Mouse (Mus musculus) megakaryocyte progenitor cell, adult 5-6 weeks (primary cell): Measurements from ENCODE around the gene Cachd1. TPM values are rescaled to one million over a fixed set of nuclear protein-coding genes. Genes with fewer than 3 reads are reported as not detected.

Source experiments
- ATAC-seq: replicated peaks from 2 replicates; pipeline ENCODE4 v1.8.0; 2016; ENCODE audit warnings: mild to moderate bottlenecking, moderate TSS enrichment, inconsistent platforms; ENCODE audit not compliant: poor library complexity
- total RNA-seq, 2 experiments: library from RNA; stranded (forward) in 1 of 2; stranded (reverse) in 1 of 2; fragments of 157-497, 149-512 nt in 1 of 2; fragments of 200-1000 nt in 1 of 2; gene quantifications; 2 replicates each; pipeline versions ENCODE4 v1.2.3 to v1.2.4; 2015 to 2017

Cachd1 gene
- total RNA-seq, 2 experiments from 2014 or later, result 0.08 to 4.2 TPM

- no peak for ATAC-seq
Measured at GRCm38 (mm10) chr4:100915093-100915492, 138.6 kb downstream of the Cachd1 start.

DNA sequence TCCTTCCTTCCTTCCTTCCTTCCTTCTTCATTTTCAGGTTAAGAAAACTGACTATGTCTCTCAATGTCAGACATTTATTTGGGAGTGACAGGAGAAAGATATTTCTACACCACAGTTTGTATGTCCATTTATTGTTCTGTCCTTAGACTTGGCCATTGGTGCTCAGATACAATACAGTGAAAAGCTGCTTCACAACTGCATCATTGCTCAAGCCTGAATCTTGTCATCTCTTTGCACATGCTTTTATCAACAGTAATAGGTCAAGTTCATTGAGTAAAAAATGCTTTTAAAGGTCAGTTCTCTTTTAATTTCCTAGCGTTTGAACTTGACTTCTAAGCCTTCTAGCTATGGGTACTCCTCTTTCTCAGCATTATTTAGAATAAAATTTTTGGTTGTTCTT lies 141.0 kb downstream of the Cachd1 start:
- ATAC-seq, result no peak

GRCm38 (mm10) chr4:100920413-100920812 lies 143.9 kb downstream of the Cachd1 start:
- ATAC-seq, result no peak

GRCm38 (mm10) chr4:100922816-100923554 lies 146.5 kb downstream of the Cachd1 start:
- no peak for ATAC-seq

DNA sequence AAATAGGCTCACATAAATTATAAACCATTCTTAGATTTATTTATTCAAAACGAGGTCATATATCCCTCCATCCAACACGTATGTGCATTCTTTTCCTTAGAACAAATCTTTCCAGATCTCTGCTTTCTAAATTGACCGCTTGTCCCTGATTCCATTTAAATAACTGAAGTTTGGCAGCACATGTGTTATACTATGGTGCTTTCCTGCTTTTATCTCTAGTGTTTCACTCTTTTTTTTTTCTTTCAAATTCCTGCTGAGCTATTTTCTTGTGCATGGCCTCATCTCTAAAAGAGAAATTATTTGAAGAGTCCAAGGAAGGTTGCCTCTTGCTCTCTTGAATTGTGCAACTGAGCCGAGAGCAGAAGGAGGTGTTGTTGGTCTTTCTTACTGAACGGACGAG lies 147.1 kb downstream of the Cachd1 start:
- ATAC-seq, result no peak

DNA sequence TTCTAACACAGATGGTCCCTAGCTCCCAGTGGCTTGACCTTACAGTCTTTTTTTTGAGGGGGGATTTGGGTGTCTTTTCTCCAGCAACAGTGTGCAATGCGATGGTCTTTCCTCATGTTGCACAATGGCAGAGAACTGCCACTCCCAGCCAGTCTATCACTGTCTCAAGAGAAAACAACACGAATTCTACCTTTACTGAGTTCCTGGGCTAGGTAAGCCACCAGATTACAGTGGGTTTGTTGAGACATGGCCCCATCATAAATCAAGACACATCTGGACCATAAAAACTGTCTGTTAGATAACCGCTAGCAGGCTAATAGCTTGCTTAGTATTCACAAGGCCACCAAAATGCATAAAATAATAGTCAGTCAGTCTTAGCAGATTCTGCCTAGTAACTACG lies 147.8 kb downstream of the Cachd1 start:
- ATAC-seq, result no peak

DNA sequence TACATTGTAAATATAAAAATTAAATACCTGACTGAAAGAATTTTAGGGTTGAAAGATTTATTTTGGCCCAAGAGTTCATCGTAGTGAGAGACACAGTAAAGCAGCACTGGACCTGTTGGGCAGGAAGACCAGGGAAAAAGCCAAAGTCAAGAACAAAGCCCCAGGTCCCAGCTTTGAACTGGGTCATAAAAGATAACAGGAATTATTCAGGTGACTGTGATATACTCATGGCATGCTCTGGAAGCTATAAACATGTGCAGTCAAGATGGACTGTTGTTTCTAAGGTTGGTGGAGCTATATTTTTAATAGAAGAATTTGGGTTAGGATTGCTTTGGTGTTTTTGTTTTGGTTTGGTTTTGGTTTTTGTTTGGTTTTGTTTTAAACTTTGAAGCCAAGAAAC lies 148.7 kb downstream of the Cachd1 start:
- no peak for ATAC-seq

DNA sequence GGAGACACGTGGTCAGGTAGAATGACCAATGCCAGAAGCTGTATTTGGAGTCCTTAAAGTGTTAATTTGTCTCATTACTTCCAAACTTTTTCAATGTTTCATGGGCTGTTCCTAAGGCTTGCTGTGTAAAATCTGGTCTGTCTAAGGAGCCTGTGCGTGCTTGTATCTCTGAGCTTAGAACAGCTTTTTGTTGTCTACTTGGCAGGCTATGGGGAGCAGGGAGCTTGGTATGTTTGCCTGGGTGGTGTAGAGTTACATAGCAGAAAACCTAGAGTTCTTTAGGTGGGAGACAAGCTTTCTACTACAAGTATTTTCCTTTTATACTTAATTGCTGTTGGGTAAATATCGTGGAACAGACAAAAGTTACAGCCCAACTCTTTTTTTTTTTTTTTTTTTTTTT lies 150.1 kb downstream of the Cachd1 start:
- no peak for ATAC-seq

DNA sequence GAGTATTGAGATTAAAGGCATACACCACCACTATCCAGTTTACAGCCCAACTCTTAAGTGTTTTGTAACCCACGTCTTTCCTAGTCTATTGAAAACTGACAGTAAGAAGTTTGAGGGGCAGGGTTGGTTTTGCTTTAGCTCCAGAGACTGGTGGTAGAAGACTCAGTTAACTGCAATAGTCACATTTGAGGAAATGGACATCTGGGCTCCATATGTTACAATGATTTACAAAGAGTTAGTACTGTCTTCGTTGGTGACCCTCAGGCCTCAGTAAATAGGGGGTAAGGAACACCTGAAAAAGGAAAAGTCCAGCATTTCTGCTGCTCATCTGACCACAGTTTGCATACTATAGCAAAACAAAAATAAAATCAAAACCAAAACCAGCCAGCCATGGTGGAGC lies 150.6 kb downstream of the Cachd1 start:
- ATAC-seq, result no peak

DNA sequence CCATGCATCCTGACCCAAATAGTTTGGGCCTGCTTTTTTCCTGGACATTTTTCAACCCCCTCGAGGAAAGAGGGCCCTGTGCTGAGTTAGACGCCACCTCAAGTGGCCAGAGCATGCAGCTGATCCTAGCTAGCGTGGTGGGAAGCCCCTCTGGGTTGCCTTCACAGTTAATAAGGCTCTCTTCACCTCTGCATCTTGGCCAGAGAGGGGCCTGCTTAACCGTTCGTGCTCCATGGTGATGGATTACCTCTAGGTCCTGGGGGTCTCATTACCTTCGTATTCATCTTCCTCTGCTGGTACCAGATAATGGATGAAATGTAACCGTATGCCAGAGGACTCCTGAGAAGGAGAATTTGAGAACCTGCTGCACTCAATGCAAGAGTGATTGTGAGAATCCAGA lies 167.2 kb downstream of the Cachd1 start:
- no peak for ATAC-seq

GRCm38 (mm10) chr4:100944276-100944675 lies 167.8 kb downstream of the Cachd1 start:
- ATAC-seq, result no peak

GRCm38 (mm10) chr4:100945171-100945899 lies 168.9 kb downstream of the Cachd1 start:
- ATAC-seq, result peak; percentile 59

GRCm38 (mm10) chr4:100948494-100949425 lies 172.3 kb downstream of the Cachd1 start:
- peak; percentile 75 for ATAC-seq

DNA sequence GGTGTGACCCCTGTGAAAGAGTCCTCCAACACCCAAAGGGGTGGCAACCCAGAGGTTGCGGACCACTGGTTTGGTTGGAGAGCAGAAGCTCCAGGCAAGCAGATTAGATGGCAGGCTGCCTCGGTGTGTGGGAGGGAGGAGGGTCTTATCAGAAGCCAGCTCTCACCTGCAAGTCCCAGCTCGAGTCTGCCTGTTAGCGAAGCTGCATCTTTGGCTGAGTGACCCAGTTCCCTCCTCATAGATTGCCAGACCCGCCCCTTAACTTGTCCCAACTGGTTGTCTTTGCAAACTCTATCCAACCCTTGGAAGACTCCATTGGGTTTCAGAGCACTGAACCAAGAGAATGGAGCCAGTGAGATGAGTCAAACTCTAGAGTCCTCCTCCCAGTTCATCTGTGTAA lies 173.8 kb downstream of the Cachd1 start:
- ATAC-seq, result no peak

DNA sequence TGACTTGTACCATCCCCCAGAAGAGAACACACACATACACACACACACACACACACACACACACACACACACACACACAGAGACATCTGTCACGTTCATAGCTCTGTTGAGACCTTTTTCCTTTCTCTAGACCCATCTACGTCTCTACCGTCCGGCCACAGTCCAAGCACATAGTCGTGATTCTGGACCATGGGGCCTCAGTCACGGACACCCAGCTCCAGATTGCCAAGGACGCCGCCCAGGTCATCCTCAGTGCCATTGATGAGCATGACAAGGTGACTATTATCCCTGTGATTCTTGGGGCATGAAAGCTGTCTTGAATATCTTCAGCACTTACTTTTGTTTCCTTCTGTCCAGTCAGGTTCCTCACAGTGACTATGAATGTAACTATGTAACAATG lies 175.4 kb downstream of the Cachd1 start:
- no peak for ATAC-seq

DNA sequence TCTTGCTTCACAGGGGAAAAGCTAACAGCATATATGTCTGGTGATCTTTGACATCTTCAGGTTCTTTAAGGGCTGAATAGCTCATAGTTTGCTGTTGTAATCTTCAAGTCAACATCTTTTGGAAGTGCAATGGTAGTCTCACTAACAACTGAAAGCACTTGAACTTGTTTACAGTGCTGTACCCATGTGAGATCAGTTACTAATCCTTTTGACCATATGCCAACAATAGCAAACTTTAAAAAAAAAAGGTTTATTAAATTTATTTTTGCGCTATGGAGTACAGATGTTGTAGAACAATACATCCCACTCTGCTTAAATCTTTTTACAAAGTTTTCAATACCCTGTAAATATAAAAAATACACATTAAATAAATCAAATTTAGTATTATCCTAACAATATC lies 186.9 kb downstream of the Cachd1 start:
- no peak for ATAC-seq

DNA sequence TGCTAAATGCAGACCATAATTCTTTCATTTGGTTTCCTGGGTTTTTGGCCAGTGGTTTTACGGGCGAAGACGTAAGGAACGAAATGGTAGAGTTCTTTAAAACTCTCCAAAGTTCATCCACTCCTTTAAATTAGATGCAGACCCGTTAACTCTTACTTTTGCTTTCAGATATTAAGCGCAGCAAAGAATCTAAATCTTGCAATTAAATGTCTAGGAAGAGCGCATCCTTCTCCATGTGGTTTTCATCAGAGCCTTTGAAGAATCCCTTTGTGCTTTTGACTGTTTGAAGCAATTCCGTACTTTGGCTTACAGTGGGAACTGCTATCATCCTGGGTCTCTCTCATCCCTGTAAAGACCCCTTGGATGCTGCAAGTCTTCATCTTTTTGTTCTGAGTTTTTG lies 187.3 kb downstream of the Cachd1 start:
- no peak for ATAC-seq

DNA sequence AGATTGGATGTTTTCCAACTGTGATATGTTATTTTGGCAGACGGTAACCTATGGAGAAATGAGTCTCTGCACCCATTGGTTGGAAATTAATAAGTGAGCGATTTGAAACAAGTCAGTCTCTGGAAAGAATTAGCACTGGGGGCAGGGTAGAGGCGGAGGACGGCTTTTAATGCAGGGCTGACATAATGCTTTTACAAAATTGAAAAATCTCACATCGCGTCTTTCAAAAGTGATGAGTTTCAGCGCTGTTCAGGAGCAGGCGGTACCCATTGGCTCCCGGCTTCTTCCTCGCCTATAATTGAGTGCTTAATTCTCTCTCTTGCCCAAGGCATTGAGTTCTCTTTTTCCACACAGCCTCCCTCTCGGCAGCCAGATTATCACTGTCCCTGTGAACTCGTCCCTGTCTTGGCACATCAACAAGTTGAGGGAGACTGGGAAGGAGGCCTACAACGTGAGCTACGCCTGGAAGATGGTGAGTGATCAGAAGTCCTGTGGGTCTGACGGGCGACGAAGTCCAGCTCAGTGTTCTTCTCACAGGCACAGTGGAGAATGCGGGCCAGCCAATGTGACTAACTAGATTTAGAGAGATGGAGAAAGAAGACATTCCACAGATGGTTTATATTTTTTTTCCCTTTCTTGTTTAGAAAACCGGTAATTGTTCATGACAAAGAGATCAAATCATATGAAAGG lies 191.4 kb downstream of the Cachd1 start:
- no peak for ATAC-seq

DNA sequence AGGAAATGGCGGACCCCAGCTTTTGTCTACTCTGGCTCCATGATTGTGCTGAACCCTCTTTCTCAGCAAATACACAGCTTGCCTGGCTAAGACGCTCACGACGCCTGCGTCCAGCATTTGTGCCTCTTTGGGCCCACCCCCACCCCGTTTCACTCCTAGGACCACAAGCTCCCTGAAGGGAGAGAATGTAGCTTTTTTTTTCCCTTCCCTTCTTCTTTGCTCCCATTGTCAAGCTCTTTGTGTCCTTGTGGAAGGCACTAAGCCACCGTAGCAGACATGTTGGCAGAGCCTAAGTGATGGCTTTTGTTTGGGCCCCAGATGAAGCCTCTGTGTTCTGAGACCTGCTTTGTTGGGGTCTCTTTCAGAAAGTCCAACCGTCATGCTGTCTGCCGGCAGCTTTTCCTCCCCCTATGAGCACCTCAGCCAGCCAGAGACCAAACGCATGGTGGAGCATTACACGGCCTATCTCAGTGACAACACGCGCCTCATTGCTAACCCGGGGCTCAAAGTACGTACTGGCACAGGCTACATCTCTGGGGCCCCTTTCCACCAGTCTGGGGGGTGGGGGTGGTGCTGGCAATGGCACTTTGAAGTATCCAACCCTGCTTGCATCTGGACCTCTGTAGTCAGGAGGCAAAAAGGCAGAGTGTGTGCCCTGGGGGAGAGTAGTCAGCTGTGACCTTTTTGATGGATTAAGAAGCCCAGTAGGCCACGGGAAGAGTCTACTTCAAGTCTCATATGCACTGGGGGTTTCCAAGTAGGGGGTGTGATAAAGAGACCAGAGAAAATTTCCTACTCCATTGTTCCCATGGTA lies 197.4 kb downstream of the Cachd1 start:
- ATAC-seq, result no peak

GRCm38 (mm10) chr4:100974455-100975035 lies 198.1 kb downstream of the Cachd1 start:
- ATAC-seq, result no peak
